Mouse (Mus musculus): ENCODE data around the gene Ampd2. TPM values are rescaled to one million over a fixed set of nuclear protein-coding genes. Genes with fewer than 3 reads are reported as not detected.

The Ampd2 gene
- polyA plus RNA-seq, 1 experiment from 2014 or later, result 66.9 TPM

- 46% methylated on average over 4 of the region's 4 CpGs for WGBS
- no peak for ATAC-seq (ENCODE audit: low FRiP score)
- Histone ChIP-seq H3K9me3 (replicated peaks) (no peaks in the 10 kb centered on the region), H3K27ac (replicated peaks) (no peak overlapping the region), H3K36me3 (no peaks in the 10 kb centered on the region), H3K4me2 (no peak overlapping the region), H3K9ac (replicated peaks) (no peak overlapping the region), H3K4me1 (no peaks in the 10 kb centered on the region), H3K4me3 (replicated peaks) (no peak overlapping the region), H3K27me3 (replicated peaks) (no peaks in the 10 kb centered on the region)
These were observed 57.6 kb downstream of the Ampd2 start for GRCm38 (mm10) chr3:108028641-108029365.

- WGBS, result 87% methylated on average over 1 of the region's 1 CpGs
- ATAC-seq (ENCODE audit: low FRiP score), result no peak
- H3K27ac ChIP-seq (replicated peaks), result no peak overlapping the region
- H3K4me2 ChIP-seq, result no peak overlapping the region
- H3K9ac ChIP-seq (replicated peaks), result no peak overlapping the region
- H3K36me3 ChIP-seq, result no peaks in the 10 kb centered on the region
- no peaks in the 10 kb centered on the region for H3K4me1 ChIP-seq
- no peaks in the 10 kb centered on the region for H3K27me3 ChIP-seq (replicated peaks)
- no peaks in the 10 kb centered on the region for H3K9me3 ChIP-seq (replicated peaks)
- H3K4me3 ChIP-seq (replicated peaks), result no peak overlapping the region
These were observed 59.9 kb downstream of the Ampd2 start for GRCm38 (mm10) chr3:108026597-108026996.

GRCm38 (mm10) chr3:108026049-108026448, 60.4 kb downstream of the Ampd2 start:
- H3K36me3 ChIP-seq, result no peaks in the 10 kb centered on the region
- H3K27me3 ChIP-seq (replicated peaks), result no peaks in the 10 kb centered on the region
- H3K4me3 ChIP-seq (replicated peaks), result no peak overlapping the region
- ATAC-seq (ENCODE audit: low FRiP score), result no peak
- 77% methylated on average over 5 of the region's 5 CpGs for WGBS
- no peak overlapping the region for H3K9ac ChIP-seq (replicated peaks)
- H3K9me3 ChIP-seq (replicated peaks), result no peaks in the 10 kb centered on the region
- no peak overlapping the region for H3K4me2 ChIP-seq
- H3K27ac ChIP-seq (replicated peaks), result no peak overlapping the region
- no peaks in the 10 kb centered on the region for H3K4me1 ChIP-seq

GRCm38 (mm10) chr3:108025318-108025717, 61.1 kb downstream of the Ampd2 start:
- Histone ChIP-seq H3K9ac (replicated peaks) (no peak overlapping the region), H3K4me2 (no peak overlapping the region), H3K4me1 (no peaks in the 10 kb centered on the region), H3K27me3 (replicated peaks) (no peaks in the 10 kb centered on the region), H3K9me3 (replicated peaks) (no peaks in the 10 kb centered on the region), H3K27ac (replicated peaks) (no peak overlapping the region), H3K4me3 (replicated peaks) (no peak overlapping the region), H3K36me3 (no peaks in the 10 kb centered on the region)
- WGBS, result 60% methylated on average over 4 of the region's 4 CpGs
- ATAC-seq (ENCODE audit: low FRiP score), result no peak

Other genes with a start within 250 kb of the Ampd2 start
- gene Eps8l3, start 209.4 kb downstream of the Ampd2 start, polyA plus RNA-seq (2015; fragmentation: Nextera tagmentation; extraction: Ambion mirVana), result 6.3 TPM in 1 of 2 replicates, not detected in the other
- gene Gstm5, start 190.8 kb downstream of the Ampd2 start, polyA plus RNA-seq (2015; fragmentation: Nextera tagmentation; extraction: Ambion mirVana), result 222 and 263 TPM in 2 replicates
- 42.2 and 50.6 TPM in 2 replicates for gene Gstm7, start 154.8 kb downstream of the Ampd2 start, polyA plus RNA-seq (2015; fragmentation: Nextera tagmentation; extraction: Ambion mirVana)
- gene Gstm6, start 142.9 kb downstream of the Ampd2 start, polyA plus RNA-seq (2015; fragmentation: Nextera tagmentation; extraction: Ambion mirVana), result 9.0 and 10.6 TPM in 2 replicates
- gene Gstm3, start 117.4 kb downstream of the Ampd2 start, polyA plus RNA-seq (2015; fragmentation: Nextera tagmentation; extraction: Ambion mirVana), result 2.7 TPM in 1 of 2 replicates, not detected in the other
- 7.4 and 23.4 TPM in 2 replicates for gene Gstm2, start 100.2 kb downstream of the Ampd2 start, polyA plus RNA-seq (2015; fragmentation: Nextera tagmentation; extraction: Ambion mirVana)
- 161 and 189 TPM in 2 replicates for gene Gstm1, start 68.7 kb downstream of the Ampd2 start, polyA plus RNA-seq (2015; fragmentation: Nextera tagmentation; extraction: Ambion mirVana)
- 19.1 and 21.0 TPM in 2 replicates for gene Gstm4, start 41.8 kb downstream of the Ampd2 start, polyA plus RNA-seq (2015; fragmentation: Nextera tagmentation; extraction: Ambion mirVana)
- 0.13 and 0.43 TPM in 2 replicates for gene Gnat2, start 6.1 kb upstream of the Ampd2 start, polyA plus RNA-seq (2015; fragmentation: Nextera tagmentation; extraction: Ambion mirVana)
- 103 and 121 TPM in 2 replicates for gene Gnai3, start 59.5 kb upstream of the Ampd2 start, polyA plus RNA-seq (2015; fragmentation: Nextera tagmentation; extraction: Ambion mirVana)
- 6.1 and 7.7 TPM in 2 replicates for gene Gpr61, start 68.2 kb upstream of the Ampd2 start, polyA plus RNA-seq (2015; fragmentation: Nextera tagmentation; extraction: Ambion mirVana)
- gene Amigo1, start 99.7 kb upstream of the Ampd2 start, polyA plus RNA-seq (2015; fragmentation: Nextera tagmentation; extraction: Ambion mirVana), result 10.2 and 14.4 TPM in 2 replicates
- gene Cyb561d1, start 114.6 kb upstream of the Ampd2 start, polyA plus RNA-seq (2015; fragmentation: Nextera tagmentation; extraction: Ambion mirVana), result 3.1 TPM in 2 replicates
- gene Atxn7l2, start 124.3 kb upstream of the Ampd2 start, polyA plus RNA-seq (2015; fragmentation: Nextera tagmentation; extraction: Ambion mirVana), result 18.4 and 21.2 TPM in 2 replicates
- 0.38 and 0.52 TPM in 2 replicates for gene Sypl2, start 140.0 kb upstream of the Ampd2 start, polyA plus RNA-seq (2015; fragmentation: Nextera tagmentation; extraction: Ambion mirVana)
- gene Psma5, start 170.3 kb upstream of the Ampd2 start, polyA plus RNA-seq (2015; fragmentation: Nextera tagmentation; extraction: Ambion mirVana), result 239 and 254 TPM in 2 replicates
- gene Sort1, start 197.4 kb upstream of the Ampd2 start, polyA plus RNA-seq (2015; fragmentation: Nextera tagmentation; extraction: Ambion mirVana), result 13.6 and 17.0 TPM in 2 replicates

Data from neural tube, embryonic 15.5 days (tissue).